Mouse (Mus musculus) brain, embryonic 14.5 days (tissue): ENCODE results near the gene Tnfaip2.

Experiments
- CTCF ChIP-seq: fragments of 200-500 bp; IDR thresholded peaks from 2 replicates; pipeline ENCODE4 v1.5.1; 2012; ENCODE audit warnings: inconsistent platforms, mild to moderate bottlenecking, moderate library complexity, borderline replicate concordance; ENCODE audit not compliant: insufficient read depth, insufficient read length; ENCODE audit errors: extremely low read depth
- POLR2A ChIP-seq: fragments of 200-500 bp; IDR thresholded peaks from 2 replicates; pipeline ENCODE4 v1.6.1; 2012; ENCODE audit warnings: mild to moderate bottlenecking, inconsistent platforms, borderline replicate concordance; ENCODE audit not compliant: poor library complexity, insufficient read depth, insufficient read length, severe bottlenecking; ENCODE audit errors: extremely low read depth

GRCm38 (mm10) chr12:111447350-111447749, 5.1 kb downstream of the Tnfaip2 start:
- TF ChIP-seq CTCF = no peak
- TF ChIP-seq POLR2A = no peak
